Mouse (Mus musculus) Patski (cell line): Measurements from ENCODE around the gene Pfkfb2. TPM values are rescaled to one million over a fixed set of nuclear protein-coding genes. Genes with fewer than 3 reads are reported as not detected.

Experiments
- ATAC-seq: fragments of 100-300 bp; one replicate; pipeline ENCODE4 v1.8.0; 2021
- CTCF ChIA-PET: fragments of 350-600 bp; sonication (Branson Sonifier 250); formaldehyde crosslinking; loops from one replicate; lab custom pipeline; 2022; ENCODE audit warnings: inconsistent platforms; lab: Charles Lee
- POLR2A ChIA-PET: fragments of 350-600 bp; sonication (Branson Sonifier 250); formaldehyde crosslinking; loops from one replicate; lab custom pipeline; 2022; ENCODE audit warnings: antibody characterized with exemption, inconsistent platforms; lab: Charles Lee
- DNase-seq: peaks from one replicate; pipeline ENCODE4 v3.0.0-alpha.2; 2011; ENCODE audit warnings: low read depth, low spot score
- H3K27me3 ChIP-seq: fragments of 371-371 bp; one replicate; pipeline ENCODE4 v1.5.1; 2021
- CTCF ChIP-seq: fragments of 100-300 bp; IDR thresholded peaks from one replicate; pipeline ENCODE4 v1.5.1; 2021
- in situ Hi-C: fragments of 300-500 bp; cut with MboI; formaldehyde crosslinking; loops from 3 replicates; pipeline ENCODE4 v1.11.1; 2018; ENCODE audit warnings: low pct_unique_long_range_greater_than_20kb, mixed read lengths
- polyA plus RNA-seq: library from polyadenylated mRNA; unstranded; gene quantifications from one replicate; pipeline ENCODE4 v1.2.3, GENCODE M21; 2021

Gene Pfkfb2
- polyA plus RNA-seq, 1 experiment from 2014 or later, result 26.0 TPM

GRCm38 (mm10) chr1:130738551-130739106, 9.6 kb upstream of the Pfkfb2 start:
- POLR2A ChIA-PET, result interaction anchor here (0.6 to 0.9 kb wide), 2 partner anchors 22 to 319 kb away, joined by 3 read pairs; no protein-coding TSS in a partner anchor
- TF ChIP-seq CTCF, result no peak
- ATAC-seq (no peak), DNase-seq (no peak)
- CTCF ChIA-PET, result interaction anchor here (0.9 to 1.0 kb wide), 2 partner anchors 42 to 105 kb away, joined by 3 read pairs; no protein-coding TSS in a partner anchor
- in situ Hi-C loops, result no loop called here
- no peaks in the 10 kb centered on the region for H3K27me3 ChIP-seq

- no peaks in the 10 kb centered on the region for H3K27me3 ChIP-seq
- ATAC-seq (no peak), DNase-seq (no peak)
- no peak for TF ChIP-seq CTCF
- ChIA-PET POLR2A (interaction anchor here (0.6 to 0.8 kb wide), 2 partner anchors 18 to 501 kb away, joined by 3 to 9 read pairs; no protein-coding TSS in a partner anchor), CTCF (no interaction called here)
- in situ Hi-C loops, result no loop called here
These were observed 8.9 kb upstream of the Pfkfb2 start for GRCm38 (mm10) chr1:130737916-130738315.

DNA sequence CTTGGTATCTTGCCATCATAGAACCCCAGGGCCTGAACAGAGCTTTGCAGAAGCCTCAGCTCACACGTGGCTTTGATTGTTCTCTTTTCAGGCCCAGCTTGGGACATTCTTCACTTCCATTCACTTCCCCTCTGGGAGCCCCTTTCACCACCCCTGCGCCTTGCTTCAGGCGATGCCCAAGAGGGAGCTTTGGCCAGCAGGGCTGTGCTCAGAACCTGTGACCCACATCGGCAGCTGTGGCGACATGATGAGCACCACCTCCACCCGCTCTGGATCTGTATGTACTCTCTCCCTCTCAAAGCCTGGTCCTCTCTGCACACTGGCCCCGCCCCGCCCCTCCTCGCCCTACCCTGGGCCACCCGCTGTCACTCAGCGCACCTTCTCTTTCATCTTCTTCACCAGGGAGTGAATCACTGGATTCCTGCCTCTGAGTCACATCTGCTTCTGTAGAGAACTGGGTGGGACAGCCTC, 8.4 kb upstream of the Pfkfb2 start:
- ChIA-PET POLR2A (interaction anchor here (0.6 to 1.0 kb wide), 3 partner anchors 18 to 501 kb away, joined by 3 to 9 read pairs (median 3); partner anchors contain the start of gene Yod1), CTCF (no interaction called here)
- TF ChIP-seq CTCF, result no peak
- no peaks in the 10 kb centered on the region for H3K27me3 ChIP-seq
- no peak for DNase-seq
- ATAC-seq, result no peak
- in situ Hi-C loops, result no loop called here

GRCm38 (mm10) chr1:130734852-130735251, 5.8 kb upstream of the Pfkfb2 start:
- POLR2A ChIA-PET, result interaction anchor here (1.0 kb wide), 1 partner anchor 26 kb away, joined by 3 read pairs; no protein-coding TSS in a partner anchor
- CTCF ChIA-PET, result interaction anchor here (2.0 to 2.4 kb wide), 2 partner anchors 49 to 52 kb away, joined by 4 to 7 read pairs; no protein-coding TSS in a partner anchor
- peak; percentile 62 for ATAC-seq
- in situ Hi-C loops, result no loop called here
- DNase-seq, result peak; percentile 44
- TF ChIP-seq CTCF, result no peak
- H3K27me3 ChIP-seq, result no peaks in the 10 kb centered on the region

GRCm38 (mm10) chr1:130734452-130734851, 5.4 kb upstream of the Pfkfb2 start:
- CTCF ChIA-PET, result interaction anchor here (2.0 to 2.4 kb wide), 2 partner anchors 50 to 52 kb away, joined by 4 to 7 read pairs; no protein-coding TSS in a partner anchor
- ATAC-seq (peak; percentile 72), DNase-seq (peak; percentile 88)
- in situ Hi-C loops, result no loop called here
- POLR2A ChIA-PET, result no interaction called here
- no peaks in the 10 kb centered on the region for H3K27me3 ChIP-seq
- TF ChIP-seq CTCF, result no peak

- CTCF ChIA-PET, result interaction anchor here (0.8 to 1.3 kb wide), 2 partner anchors 10 to 39 kb away, joined by 3 to 7 read pairs; no protein-coding TSS in a partner anchor
- ATAC-seq (peak; percentile 61), DNase-seq (peak; percentile 44)
- H3K27me3 ChIP-seq, result no peaks in the 10 kb centered on the region
- in situ Hi-C loops, result no loop called here
- POLR2A ChIA-PET, result interaction anchor here (1.0 to 1.2 kb wide), 2 partner anchors 11 to 18 kb away, joined by 3 to 4 read pairs; partner anchors contain the start of gene Gm29427
- TF ChIP-seq CTCF, result no peak
These were observed 4.6 kb upstream of the Pfkfb2 start for GRCm38 (mm10) chr1:130733671-130734070.

- POLR2A ChIA-PET, result interaction anchor here (0.6 to 1.6 kb wide), 6 partner anchors 8 to 327 kb away, joined by 3 to 5 read pairs (median 4); partner anchors contain the start of gene Gm29427
- CTCF ChIA-PET, result interaction anchor here (0.7 to 1.3 kb wide), 3 partner anchors 10 to 40 kb away, joined by 3 to 7 read pairs (median 3); no protein-coding TSS in a partner anchor
- H3K27me3 ChIP-seq, result no peaks in the 10 kb centered on the region
- ATAC-seq, result peak; percentile 1
- in situ Hi-C loops, result no loop called here
- DNase-seq, result no peak
- TF ChIP-seq CTCF, result no peak
These were observed 3.9 kb upstream of the Pfkfb2 start for GRCm38 (mm10) chr1:130732706-130733658.

DNA sequence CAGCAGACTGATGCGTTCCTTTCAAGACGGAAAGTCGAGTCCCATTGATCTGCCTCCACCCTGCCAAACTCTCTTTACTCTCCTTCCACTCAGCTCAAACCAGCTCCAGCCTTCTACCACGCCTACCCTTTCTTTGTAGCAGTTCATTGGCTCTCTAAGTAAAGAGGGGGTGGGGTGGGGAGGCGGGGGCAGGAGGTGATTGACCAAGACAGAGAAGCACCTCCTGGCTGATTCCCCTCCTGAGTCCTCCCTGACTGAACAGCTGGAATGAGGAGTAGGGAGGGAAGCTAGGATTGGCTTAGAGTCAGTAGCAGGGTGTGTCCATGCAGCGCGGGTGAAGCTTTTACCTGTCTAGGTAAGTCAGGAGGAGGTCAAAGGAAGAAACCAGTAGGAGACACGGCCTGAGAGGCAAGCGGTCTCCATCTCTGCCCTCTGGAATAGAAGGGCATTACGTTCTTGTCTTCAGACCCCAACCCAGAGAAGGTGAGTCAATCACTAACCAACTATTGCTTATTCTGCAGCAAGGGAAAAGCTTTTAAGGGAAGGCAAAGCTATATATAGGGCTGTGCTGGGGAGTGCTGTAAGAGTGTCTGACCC, 2.8 kb upstream of the Pfkfb2 start, which contains the start of gene AA986860:
Gene AA986860 (plus strand): TSS at position 236 of the 597 bp plus-strand sequence.
- ChIA-PET CTCF (interaction anchor here (1.1 to 1.5 kb wide), 2 partner anchors 11 to 13 kb away, joined by 3 read pairs; no protein-coding TSS in a partner anchor), POLR2A (interaction anchor here (1.0 to 1.6 kb wide), 3 partner anchors 9 to 14 kb away, joined by 3 to 5 read pairs (median 4); no protein-coding TSS in a partner anchor)
- in situ Hi-C loops, result no loop called here
- ATAC-seq (peak; percentile 42), DNase-seq (peak; percentile 17)
- TF ChIP-seq CTCF, result no peak
- no peaks in the 10 kb centered on the region for H3K27me3 ChIP-seq

DNA sequence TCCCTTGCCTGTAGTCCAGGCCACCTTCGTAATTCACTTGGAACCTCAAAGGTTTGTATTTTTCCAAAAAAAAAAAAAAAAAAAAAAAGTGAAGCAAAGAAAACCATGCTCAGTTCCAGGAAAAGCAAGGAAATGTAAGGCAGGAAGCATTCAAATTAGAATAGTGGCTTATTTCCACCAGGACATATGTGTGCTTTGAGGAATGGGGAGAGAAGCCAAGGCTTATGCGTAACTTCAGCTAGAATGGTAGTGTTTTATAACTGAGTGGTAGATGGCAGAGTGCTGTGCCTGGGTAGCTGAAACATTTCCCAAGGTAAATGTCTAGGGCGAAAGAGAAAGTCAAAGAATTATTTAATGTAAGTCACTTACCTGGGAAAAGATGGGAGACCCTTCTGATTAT, 345 bp downstream of the Pfkfb2 start:
- ChIA-PET POLR2A (no interaction called here), CTCF (no interaction called here)
- TF ChIP-seq CTCF, result no peak
- in situ Hi-C loops, result no loop called here
- ATAC-seq, result no peak
- no peaks in the 10 kb centered on the region for H3K27me3 ChIP-seq
- DNase-seq, result no peak
